Mouse (Mus musculus) ovary, postnatal 14 days (tissue): Measurements from ENCODE around the gene Ppid.
"Not testable (repeated sequence)": the region's sequence is repeated elsewhere in the genome, so short reads cannot be mapped to it uniquely, and the experiment has no call there.

Source experiments
- DNase-seq: peaks from one replicate; pipeline ENCODE4 v3.0.0; 2022; ENCODE audit warnings: low spot score

Gene Ppid

DNA sequence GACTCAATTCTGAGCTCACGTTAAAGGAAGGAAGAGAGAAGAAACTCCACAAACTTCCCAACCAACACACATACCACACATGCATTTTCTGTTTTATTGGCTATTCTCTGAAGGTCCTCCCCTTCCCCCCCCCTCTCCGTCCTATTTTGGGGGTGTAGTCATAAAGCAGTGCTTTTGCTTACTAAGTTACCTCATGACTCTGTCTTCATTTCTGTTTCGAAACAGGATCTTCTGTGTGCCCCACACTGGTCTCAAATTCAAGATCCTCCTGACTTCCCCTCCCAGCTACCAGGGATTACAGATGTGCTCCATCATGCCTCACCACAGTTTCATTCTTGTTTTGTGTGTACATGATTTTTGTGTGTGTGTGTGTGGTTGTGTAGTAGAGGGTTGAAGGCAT is 18.7 kb upstream of the Ppid start:
- no peak for DNase-seq

DNA sequence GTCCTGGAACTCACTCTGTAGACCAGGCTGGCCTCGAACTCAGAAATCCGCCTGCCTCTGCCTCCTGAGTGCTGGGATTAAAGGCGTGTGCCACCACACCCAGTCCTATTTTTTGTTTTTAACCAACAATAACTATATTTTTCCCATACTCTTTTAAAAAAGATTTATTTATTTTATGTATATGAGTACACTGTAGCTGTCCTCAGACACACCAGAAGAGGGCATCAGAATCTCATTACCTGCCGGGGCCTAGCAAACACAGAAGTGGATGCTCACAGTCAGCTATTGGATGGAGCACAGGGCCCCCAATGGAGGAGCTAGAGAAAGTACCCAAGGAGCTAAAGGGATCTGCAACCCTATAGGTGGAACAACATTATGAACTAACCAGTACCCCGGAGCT is 17.8 kb upstream of the Ppid start:
- DNase-seq, result not testable (repeated sequence)

DNA sequence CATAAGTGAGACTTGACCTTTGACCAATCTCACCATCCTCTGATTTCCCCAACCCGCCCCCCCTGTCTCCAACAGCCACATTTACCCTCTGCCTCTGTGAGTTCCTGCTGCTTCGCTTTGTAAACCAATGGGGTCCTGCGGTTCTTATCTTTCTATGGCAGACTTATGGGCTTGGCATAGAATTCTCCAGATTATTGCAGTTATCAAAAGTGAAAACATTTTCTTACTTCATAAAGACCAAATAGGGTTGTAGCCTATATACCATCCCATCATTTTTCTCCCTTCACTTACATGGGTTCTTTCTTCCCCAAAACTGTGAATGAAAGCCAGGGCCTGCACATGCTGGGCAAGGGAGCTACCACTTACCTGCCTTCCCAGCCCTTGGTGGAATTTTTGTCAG is 16.8 kb upstream of the Ppid start:
- no peak for DNase-seq

DNA sequence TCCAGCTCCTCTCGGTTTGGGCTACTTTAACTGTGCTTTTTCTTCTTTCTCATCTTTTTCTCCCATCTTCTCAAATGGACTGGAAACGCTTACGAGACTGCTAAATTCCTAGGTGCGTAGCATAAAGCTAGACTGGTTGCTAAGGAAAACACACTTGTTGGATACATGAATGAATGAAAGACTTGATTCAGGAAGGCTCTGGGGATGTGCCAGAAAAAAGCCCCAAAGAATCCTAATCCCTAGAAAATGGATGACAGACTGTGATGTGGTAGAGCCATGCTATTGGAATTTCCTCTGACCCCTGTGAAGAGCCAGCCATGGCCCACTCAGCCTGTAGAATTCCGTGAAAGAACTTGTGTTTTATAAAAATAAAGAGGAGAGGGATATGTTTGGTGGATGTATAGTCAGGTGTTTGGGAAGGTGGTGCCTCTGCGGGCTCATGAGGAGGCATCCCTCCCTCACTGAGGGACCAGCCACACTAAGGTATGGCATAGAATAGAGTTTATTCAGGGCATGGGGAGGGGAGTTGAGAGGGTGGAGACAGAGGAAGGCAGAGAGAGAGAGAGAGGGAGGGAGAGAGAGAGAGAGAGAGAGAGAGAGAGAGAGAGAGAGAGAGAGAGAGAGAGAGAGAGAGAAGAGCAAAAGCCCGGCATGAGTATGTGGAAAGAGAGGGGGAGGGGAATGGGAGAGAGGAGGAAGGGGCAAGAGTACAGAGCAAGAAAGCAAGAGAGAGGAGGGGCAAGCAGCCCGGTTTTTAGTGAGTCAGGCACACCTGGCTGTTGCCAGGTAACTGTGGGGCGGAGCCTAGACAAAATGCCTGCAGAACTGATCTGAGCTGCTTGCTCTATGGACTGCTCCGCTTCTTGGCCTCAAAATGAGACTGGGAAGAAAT is 15.3 kb upstream of the Ppid start:
- DNase-seq, result no peak

DNA sequence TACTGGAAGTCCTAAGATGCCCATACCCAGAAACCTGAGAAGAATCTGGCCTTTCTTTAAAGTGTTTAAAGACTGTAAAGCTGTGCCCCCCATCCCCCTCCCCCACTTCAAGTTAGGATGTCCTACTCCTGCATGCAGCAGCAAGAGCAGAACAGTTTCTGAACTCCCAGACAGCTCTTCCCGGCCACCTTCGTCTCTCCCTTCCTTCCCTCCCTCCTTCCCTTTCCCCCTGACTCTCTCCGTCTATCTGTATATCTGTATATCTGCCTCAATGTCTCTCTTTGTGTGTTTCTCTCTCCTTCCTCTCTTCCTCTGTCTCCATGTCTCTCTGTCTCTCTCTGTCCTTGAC is 14.7 kb upstream of the Ppid start:
- no peak for DNase-seq

DNA sequence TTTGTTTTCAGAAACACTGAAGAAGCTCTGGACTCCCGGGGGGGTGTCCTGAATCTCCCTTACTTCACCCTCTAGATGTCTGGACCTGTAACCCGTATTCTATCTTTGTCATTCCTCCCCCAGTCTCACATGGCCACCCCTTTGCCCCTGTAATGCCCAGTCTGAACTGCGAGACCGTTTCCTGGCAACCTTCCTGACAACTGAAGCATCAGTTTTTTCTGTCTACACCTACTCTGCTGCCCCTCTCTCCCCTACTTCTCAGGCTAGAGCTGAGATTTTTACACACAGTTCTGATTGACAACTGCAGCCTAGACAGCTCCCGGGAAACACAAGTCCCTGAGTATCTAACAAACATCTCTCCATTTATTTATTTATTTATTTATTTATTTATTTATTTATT is 14.3 kb upstream of the Ppid start:
- no peak for DNase-seq

DNA sequence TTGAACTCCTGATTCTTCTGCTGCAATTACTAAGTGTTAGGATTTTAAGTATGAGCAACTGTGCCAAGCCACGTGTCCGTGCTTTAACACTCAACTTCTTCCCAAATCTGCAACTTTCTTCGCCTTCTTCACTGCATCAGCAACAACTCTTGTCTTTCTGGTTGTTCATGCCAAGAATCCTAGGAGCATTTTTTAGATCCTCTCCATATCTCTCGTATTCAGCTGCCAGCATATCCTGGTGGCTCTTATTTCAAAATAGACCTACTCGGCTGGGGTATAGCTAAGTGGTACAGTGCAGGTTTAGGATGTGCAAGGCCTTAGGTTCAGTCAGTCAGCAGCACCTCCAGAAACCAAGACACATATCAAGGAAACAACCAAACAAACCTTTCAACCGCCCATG is 13.5 kb upstream of the Ppid start:
- no peak for DNase-seq

DNA sequence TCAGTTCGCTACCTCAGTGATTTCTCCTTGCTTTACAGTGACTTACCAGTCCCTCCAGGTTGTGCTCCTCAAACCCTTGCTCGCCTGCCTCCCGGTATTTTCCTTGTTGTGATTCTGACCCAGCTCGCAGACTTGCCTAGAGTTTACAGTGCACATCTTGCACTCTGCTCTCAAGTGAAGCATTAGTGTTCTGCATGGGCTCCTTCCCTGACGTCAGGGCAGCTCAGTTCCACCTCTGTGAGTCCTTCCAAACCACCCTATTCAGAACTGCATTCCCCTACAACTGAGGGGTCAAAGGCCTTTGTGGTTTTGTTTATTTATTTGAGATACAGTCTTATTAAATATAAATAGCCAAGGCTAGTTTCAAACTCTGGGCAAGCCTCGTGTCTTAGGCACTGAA is 13.0 kb upstream of the Ppid start:
- DNase-seq, result no peak

DNA sequence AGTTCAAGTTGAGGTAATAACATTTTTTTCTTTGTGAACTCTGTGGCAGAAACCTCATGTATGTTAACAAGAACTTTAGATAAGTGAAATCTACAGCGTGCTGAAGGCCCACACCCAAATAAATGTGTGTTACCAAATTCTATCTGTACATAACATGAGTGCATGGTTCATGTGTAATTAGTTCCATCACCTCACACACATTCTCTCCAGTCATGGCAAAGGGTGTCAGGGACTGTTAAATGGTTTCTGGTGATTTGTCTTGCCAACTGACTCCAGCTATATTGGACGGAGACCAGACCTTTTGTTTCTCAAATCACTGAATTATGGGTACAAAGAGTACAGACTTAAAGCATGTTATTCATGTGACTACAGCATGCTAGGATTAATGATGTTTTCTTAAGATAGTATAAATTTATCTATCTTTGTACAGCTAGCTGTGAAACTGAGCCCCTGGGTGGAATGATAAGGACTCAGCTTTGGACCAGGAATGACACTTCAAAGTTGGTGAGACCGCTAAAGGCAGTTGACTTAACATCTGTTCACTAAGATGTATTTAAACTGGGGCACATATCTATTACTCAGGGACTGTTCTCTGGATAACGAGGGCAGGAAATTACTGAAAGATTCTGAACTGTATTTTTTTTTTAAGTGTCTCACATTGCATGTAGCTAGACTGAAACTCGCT is 11.1 kb upstream of the Ppid start:
- no peak for DNase-seq

DNA sequence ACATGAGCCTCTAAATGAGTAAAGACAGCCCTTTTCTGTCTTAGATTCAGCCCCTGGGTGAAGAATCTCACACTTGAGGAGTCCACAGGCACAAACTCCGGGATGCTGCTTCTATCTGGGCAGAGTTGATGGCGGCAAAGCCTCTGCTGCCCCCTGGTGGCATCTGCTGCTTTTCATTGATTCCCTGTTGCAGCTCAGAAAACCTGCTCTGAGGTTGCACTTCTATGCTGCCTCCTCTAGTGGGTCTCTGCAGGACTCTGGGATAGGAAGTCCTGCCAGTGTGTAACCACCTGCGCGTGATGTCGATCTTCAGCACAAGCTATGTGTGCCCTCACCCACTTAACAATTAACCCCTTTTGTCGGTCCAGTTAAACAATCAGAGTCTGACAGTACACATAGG is 4.3 kb upstream of the Ppid start:
- peak; percentile 86 for DNase-seq

DNA sequence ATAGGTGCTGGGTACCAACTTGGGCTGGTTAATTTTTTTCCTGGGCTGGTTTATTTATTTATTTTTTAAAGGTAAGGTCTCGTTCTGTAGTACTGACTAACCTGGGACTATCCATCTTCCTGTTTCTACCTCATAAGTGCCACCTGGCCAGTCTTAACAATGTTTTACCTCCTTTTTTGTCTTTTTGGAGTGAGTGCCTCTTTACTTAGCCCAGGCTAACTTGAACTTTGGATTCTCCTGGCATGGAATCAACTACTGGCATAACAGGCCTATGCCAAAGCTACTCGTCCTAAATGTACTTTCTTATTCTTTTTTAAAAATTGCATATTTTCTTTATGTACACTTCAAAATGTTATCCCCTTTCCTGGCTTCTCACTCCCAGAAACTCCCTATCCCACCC is 1.5 kb upstream of the Ppid start:
- DNase-seq, result no peak

DNA sequence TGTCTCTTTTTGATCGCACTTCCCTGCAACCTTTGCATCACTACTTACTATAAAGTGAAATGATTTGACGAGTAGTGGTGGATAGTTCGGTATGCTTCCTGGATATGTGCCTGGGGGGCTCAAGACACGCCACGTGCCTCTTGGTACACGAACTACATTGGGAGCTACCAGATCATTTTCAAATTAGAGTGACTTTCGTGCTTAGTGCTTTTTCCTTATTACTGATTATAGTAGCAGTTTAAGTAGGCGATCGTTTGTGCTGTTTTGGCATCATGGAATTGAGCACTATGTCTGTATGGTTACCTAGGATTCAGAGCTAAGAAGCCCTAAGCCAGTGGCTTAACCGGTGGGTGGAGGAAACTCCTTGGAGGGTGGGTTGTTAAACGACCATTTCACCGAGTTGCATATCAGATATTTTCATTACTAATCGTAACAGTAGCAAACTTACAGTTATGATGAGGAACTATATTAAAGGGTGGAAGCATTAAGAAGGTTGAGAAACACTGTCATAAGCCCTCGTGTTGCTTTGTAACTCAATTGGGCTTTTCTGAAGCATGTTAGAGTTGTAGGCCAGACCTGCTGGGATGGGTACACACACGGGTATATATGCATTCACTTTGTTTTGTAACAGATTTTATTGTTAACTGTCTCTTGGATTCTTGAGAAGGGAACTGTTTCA is 790 bp downstream of the Ppid start:
- no peak for DNase-seq

DNA sequence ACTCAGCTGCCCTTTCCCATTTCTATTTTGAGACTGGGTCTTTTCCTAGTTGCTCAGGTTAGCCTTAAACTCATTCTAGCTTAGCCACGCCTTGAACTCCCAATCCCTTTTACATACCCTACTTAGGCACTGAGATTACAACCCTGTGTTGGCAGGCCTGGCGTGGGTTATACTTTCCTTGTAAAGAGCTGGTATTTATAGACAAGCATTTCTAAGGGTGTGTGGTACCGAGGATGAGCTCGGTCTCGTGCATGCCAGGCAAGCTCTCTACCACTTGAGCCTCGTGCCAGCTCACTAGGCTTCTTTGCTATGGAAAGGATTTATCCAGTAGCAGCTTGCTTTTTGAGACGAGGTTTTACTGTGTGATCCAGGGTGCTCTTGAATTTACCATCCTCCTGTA is 4.3 kb downstream of the Ppid start:
- DNase-seq, result no peak

DNA sequence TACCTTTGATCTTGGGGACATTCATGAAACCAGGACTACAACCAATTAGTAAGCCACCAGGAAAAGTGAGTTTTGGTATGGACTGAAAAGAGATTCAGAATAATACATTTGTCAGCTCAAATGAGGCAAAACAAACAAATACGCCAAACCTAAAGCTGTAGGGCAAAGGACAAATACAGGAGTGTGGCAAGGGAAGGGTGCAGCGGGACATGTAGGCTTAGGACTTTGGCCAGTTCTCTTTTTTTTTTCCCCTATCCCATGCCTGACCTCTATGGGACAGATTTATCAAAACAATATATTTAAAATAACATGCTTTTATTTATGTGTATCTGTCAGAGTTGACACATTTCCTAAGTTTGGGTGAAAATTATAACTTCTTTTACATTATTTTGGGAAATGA is 18.7 kb downstream of the Ppid start:
- no peak for DNase-seq

DNA sequence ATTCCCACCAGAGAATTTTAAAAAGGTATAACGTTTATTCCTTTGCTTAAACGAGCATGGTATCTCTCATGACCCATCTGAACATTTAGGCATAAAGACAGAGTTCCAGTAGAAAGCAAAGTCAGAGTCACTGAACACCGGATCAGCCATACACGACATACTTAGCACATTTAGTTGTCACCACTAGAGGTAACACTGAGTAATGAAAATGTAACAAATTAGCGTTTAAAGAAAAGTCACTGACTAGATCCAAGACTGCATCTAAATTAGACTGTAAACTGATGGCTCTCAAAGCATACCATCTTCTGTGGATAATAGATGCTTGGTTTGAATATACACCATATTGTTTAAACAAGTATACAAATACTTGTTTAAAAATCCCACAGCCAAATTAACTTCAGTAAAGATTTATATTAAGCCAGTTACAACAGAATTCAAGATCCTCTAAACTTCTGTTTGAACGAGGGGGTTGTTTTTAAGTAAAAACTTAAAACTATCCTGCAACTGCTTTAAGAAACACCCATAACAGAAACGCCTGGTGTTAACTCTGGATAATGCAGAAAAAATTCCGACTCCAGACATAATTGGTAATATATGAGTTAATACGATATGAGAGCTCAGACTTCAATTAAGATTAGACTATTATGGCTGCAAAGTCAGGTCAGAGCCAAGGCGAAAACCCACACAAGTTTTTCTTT is 36.5 kb downstream of the Ppid start:
- DNase-seq, result no peak

DNA sequence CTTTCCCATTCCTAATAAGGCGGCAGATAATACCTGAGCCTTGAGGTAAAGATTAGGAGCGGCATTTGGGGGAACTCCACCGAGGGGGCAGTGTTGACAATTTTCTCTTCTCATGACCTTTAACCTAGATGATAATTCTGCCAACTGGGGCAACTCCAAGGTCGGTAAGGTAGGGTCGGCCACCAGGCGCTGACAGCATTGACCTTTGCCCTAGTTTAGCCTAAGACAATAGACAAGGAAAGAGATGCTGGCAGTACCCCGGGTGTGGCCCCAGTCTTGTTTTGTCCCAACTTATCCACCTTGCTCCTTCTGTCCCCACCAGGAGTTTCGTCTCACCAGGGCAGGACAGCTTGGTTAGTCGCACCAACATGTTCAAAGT is 37.0 kb downstream of the Ppid start:
- DNase-seq, result no peak

DNA sequence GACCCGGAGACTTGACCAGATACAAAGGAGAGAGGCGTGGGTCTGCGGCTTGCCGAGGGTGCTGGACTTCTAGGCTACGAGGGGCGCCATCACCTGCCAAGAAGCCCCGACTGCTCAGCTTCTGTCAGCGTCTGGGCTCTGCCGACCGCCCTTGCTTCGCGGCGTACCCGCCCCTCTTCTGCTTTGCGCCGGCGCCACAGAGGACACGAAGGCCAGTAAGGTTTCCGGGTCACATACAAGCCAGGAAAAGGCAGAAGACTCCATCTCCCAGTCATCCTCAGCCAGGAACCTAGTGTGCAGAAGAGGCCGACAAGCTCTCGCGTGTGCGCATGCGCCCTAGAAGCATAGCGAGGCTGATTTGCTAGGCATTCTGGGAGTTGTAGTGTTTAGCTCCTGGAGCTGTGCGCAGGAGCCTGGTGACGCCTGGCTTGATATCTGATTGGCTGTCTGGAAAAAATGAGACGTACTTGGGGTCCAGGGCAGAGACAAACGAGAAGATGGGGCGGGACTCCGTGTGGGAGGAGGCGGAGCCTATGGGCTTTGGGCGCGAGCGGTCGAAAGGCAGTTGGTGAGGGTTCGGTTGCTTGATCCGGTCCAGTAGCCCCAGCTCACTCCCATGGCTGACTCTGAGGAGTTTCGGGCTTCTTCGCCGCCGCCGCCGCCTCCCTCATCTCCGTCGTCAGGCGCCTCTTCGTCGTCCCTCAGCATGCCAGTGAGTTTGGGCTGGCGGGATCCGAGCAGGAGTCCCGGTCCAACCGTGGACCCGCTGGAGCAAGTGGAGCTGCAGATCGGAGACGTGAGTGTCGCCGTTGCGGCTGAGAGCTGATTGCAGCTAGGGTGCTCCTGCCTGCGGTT is 37.6 kb downstream of the Ppid start, which contains the start of gene 4930579G24Rik:
Gene 4930579G24Rik, plus strand, starts transcription at position 519 of the 855 bp plus-strand sequence.
- peak; percentile 83 for DNase-seq

DNA sequence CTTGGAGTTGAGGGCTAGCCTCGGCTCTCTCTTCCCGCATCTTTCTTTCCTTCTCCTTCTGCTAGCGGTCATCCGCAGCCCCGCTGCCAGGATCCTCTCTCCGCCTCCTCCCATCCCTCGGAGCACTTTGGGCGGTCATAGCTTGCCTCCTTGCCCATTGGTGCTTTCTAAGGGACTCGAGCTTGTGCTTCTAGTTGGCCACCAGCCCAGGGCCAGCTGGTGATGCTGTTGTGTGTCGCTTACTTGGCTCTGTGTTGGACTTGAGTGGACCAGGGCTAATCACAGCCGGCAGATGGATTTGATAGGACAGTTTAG is 38.2 kb downstream of the Ppid start, which contains the start of gene Etfdh:
Gene Etfdh, minus strand, starts transcription at position 85 of the 315 bp plus-strand sequence.
- DNase-seq, result peak; percentile 57

DNA sequence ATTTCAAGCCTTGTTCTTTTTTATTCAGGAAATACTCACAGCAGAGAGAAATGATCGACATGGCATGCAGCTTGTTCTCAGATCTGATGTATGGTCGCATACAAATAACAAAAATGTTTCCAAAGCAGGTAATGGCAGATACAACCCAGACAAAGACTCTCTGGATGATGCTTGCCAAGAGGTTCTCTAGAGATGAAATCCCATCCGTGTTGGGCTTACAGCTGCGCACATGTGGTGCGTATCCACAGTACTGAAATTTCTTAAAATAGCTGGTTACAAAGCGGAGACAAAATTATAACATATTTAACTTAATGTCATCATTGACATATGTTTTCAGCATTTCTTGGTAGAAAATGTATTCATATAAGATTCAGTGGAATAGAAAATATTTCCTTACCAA is 61.0 kb downstream of the Ppid start:
- DNase-seq, result no peak
